ENCODE assay signal across 11 mouse cellular contexts in genomic region chr1:132208154-132208553, GRCm38 (mm10). TPM values are rescaled to one million over a fixed set of nuclear protein-coding genes. Genes with fewer than 3 reads are reported as not detected.
DNase-seq lines count a peak whose midpoint lies in the region; ATAC-seq and TF ChIP-seq lines count a peak whose summit lies in the region.
"Had no signal": no experiment of that assay in that cellular context is flagged by ENCODE, and none has a peak within 500 bp of the region (broad histone marks: within the 10 kb centered on the region; RNA-seq: fewer than 3 reads in every experiment).

No protein-coding gene starts in this region.

- no peaks in the 10 kb centered on the region for H3K36me3 ChIP-seq in heart, postnatal 0 days (replicated peaks; ENCODE audit: control insufficient read depth, insufficient read depth, low read length)
- H3K36me3 ChIP-seq in heart, embryonic 12.5 days, result no peaks in the 10 kb centered on the region
- no peaks in the 10 kb centered on the region for H3K36me3 ChIP-seq in hindbrain, postnatal 0 days (ENCODE audit: insufficient read depth, low read length)
- no peaks in the 10 kb centered on the region for H3K36me3 ChIP-seq in kidney, adult 2 months (ENCODE audit: control insufficient read depth, insufficient read depth, low read length)
- H3K36me3 ChIP-seq: heart, embryonic 13.5 days had no signal

- 8% methylated on average over 4 of the region's 4 CpGs for WGBS in heart, postnatal 0 days
- 7% methylated on average over 4 of the region's 4 CpGs for WGBS in heart, embryonic 12.5 days
- 4% methylated on average over 4 of the region's 4 CpGs for WGBS in hindbrain, postnatal 0 days
- 32% methylated on average over 4 of the region's 4 CpGs for WGBS in kidney, adult 2 months

- H3K9ac ChIP-seq in heart, postnatal 0 days (replicated peaks; ENCODE audit: low read depth, low read length), result no peak overlapping the region
- H3K9ac ChIP-seq in heart, embryonic 12.5 days, result no peak overlapping the region
- H3K9ac ChIP-seq in hindbrain, postnatal 0 days (replicated peaks; ENCODE audit: low read length), result no peak overlapping the region
- H3K9ac ChIP-seq: heart, embryonic 13.5 days; liver, embryonic 14.5 days had no signal

- peaks cover 53% of the 10 kb centered on the region for H3K27me3 ChIP-seq in heart, postnatal 0 days (ENCODE audit: control insufficient read depth, insufficient read depth, low read length)
- H3K27me3 ChIP-seq in heart, embryonic 12.5 days (replicated peaks), result peaks cover 38% of the 10 kb centered on the region
- H3K27me3 ChIP-seq in hindbrain, postnatal 0 days (ENCODE audit: insufficient read depth, low read length), result no peaks in the 10 kb centered on the region
- no peaks in the 10 kb centered on the region for H3K27me3 ChIP-seq in kidney, adult 2 months (replicated peaks; ENCODE audit: control insufficient read depth, insufficient read depth, low read length)

- no peaks in the 10 kb centered on the region for H3K4me1 ChIP-seq in heart, postnatal 0 days (ENCODE audit: control insufficient read depth, insufficient read depth)
- peaks cover 50% of the 10 kb centered on the region for H3K4me1 ChIP-seq in heart, embryonic 12.5 days (replicated peaks)
- H3K4me1 ChIP-seq in hindbrain, postnatal 0 days (ENCODE audit: insufficient read depth, low read length), result peaks cover 19% of the 10 kb centered on the region
- no peaks in the 10 kb centered on the region for H3K4me1 ChIP-seq in kidney, adult 2 months (ENCODE audit: control insufficient read depth, insufficient read depth, low read length)

- no peaks in the 10 kb centered on the region for H3K9me3 ChIP-seq in heart, postnatal 0 days (replicated peaks; ENCODE audit: control insufficient read depth, low read length)
- H3K9me3 ChIP-seq in heart, embryonic 12.5 days (replicated peaks), result no peaks in the 10 kb centered on the region
- H3K9me3 ChIP-seq in hindbrain, postnatal 0 days (ENCODE audit: low read length), result no peaks in the 10 kb centered on the region
- H3K9me3 ChIP-seq: heart, embryonic 13.5 days had no signal

- TF ChIP-seq EP300 in heart, postnatal 0 days (IDR thresholded peaks at IDR 0.05; ENCODE audit: low read depth), result no peak

- no peak for ATAC-seq in heart, postnatal 0 days (ENCODE audit: insufficient read depth, low read depth)
- ATAC-seq in heart, embryonic 12.5 days (ENCODE audit: insufficient number of reproducible peaks, low FRiP score), result no peak
- peak; percentile 41; the same call in 1 of the 2 replicates for ATAC-seq in hindbrain, postnatal 0 days

- H3K4me2 ChIP-seq in heart, postnatal 0 days (ENCODE audit: low read depth, low read length), result no peak overlapping the region
- no peak overlapping the region for H3K4me2 ChIP-seq in heart, embryonic 12.5 days
- no peak overlapping the region for H3K4me2 ChIP-seq in hindbrain, postnatal 0 days (ENCODE audit: low read depth, low read length)
- H3K4me2 ChIP-seq: heart, embryonic 13.5 days had no signal

- peak; percentile 3 for DNase-seq in heart, postnatal 0 days (ENCODE audit: low spot score)
- DNase-seq in cerebellum, postnatal 10 days, result peak; percentile 87 to 88
- DNase-seq in hindbrain, postnatal 0 days (ENCODE audit: low spot score), result peak; percentile 74
- peak; percentile 79 for DNase-seq in right cerebral cortex, adult 18-20 months
- DNase-seq in kidney, adult 2 months, result no peak
- DNase-seq in ovary, postnatal 14 days (ENCODE audit: low spot score), result no peak
- no peak for DNase-seq in B cell, adult 2 months

- no peak for TF ChIP-seq CTCF in heart, postnatal 0 days (IDR thresholded peaks at IDR 0.05; ENCODE audit: low read depth)
- TF ChIP-seq CTCF in hindbrain, postnatal 0 days (IDR thresholded peaks at IDR 0.05; ENCODE audit: low read depth), result no peak
- TF ChIP-seq CTCF in kidney, adult 2 months (conservative IDR thresholded peaks at IDR 0.05; ENCODE audit: insufficient read depth, insufficient read length, low read depth, low read length), result no peak

- no peak overlapping the region for H3K27ac ChIP-seq in heart, postnatal 0 days (ENCODE audit: low read depth)
- H3K27ac ChIP-seq in heart, embryonic 12.5 days (ENCODE audit: poor library complexity, severe bottlenecking), result no peak overlapping the region
- peak overlapping the region; percentile 62 for H3K27ac ChIP-seq in hindbrain, postnatal 0 days
- no peak overlapping the region for H3K27ac ChIP-seq in kidney, adult 2 months (ENCODE audit: insufficient read depth, low read depth, low read length)
- H3K27ac ChIP-seq: heart, embryonic 13.5 days; liver, embryonic 14.5 days had no signal

- H3K4me3 ChIP-seq in heart, postnatal 0 days (ENCODE audit: low read depth, low read length), result no peak overlapping the region
- H3K4me3 ChIP-seq in heart, embryonic 12.5 days, result no peak overlapping the region
- H3K4me3 ChIP-seq in hindbrain, postnatal 0 days (ENCODE audit: low read length), result no peak overlapping the region
- H3K4me3 ChIP-seq in kidney, adult 2 months (ENCODE audit: insufficient read depth, low read depth, low read length), result no peak overlapping the region
- H3K4me3 ChIP-seq: heart, embryonic 13.5 days had no signal

- TF ChIP-seq POLR2A in kidney, adult 2 months (IDR thresholded peaks at IDR 0.05; ENCODE audit: low read depth, low read length), result no peak

RNA-seq across cellular contexts. Expression of gene AC124108.1, which starts 16.9 kb away (rescaled TPM):
- total RNA-seq in heart, postnatal 0 days (2014; rRNA removed; ENCODE audit: low replicate concordance), result 0.39 TPM in 1 of 2 replicates, not detected in the other
- not detected in 2 replicates for polyA plus RNA-seq in heart, postnatal 0 days (2015; fragmentation: Nextera tagmentation; extraction: Ambion mirVana)
- polyA plus RNA-seq in heart, embryonic 12.5 days (2016; fragmentation: Nextera tagmentation; extraction: Ambion mirVana), result not detected in 2 replicates
- total RNA-seq in hindbrain, postnatal 0 days (2014; rRNA removed), result 2.0 and 4.8 TPM in 2 replicates
- 0.50 and 0.70 TPM in 2 replicates for polyA plus RNA-seq in hindbrain, postnatal 0 days (2015; fragmentation: Nextera tagmentation; extraction: Ambion mirVana)
- not detected in 2 replicates for polyA plus RNA-seq in kidney, adult 2 months (2012; rRNA removed)
- total RNA-seq: CH12.LX had no signal
- polyA plus RNA-seq: heart, embryonic 13.5 days; liver, embryonic 14.5 days had no signal

RNA-seq across cellular contexts. Expression of gene Lemd1, which starts 16.9 kb away (rescaled TPM):
- not detected in 2 replicates for total RNA-seq in heart, postnatal 0 days (2014; rRNA removed; ENCODE audit: low replicate concordance)
- polyA plus RNA-seq in heart, postnatal 0 days (2015; fragmentation: Nextera tagmentation; extraction: Ambion mirVana), result not detected in 2 replicates
- polyA plus RNA-seq in heart, embryonic 12.5 days (2016; fragmentation: Nextera tagmentation; extraction: Ambion mirVana), result not detected in 2 replicates
- 10.9 and 16.6 TPM in 2 replicates for total RNA-seq in hindbrain, postnatal 0 days (2014; rRNA removed)
- polyA plus RNA-seq in hindbrain, postnatal 0 days (2015; fragmentation: Nextera tagmentation; extraction: Ambion mirVana), result 7.9 and 9.0 TPM in 2 replicates
- polyA plus RNA-seq in kidney, adult 2 months (2012; rRNA removed), result not detected in 2 replicates
- total RNA-seq: CH12.LX had no signal
- polyA plus RNA-seq: heart, embryonic 13.5 days; liver, embryonic 14.5 days had no signal

RNA-seq across cellular contexts. Expression of gene Gm10188, which starts 21.4 kb away (rescaled TPM):
- not detected in 2 replicates for total RNA-seq in heart, postnatal 0 days (2014; rRNA removed; ENCODE audit: low replicate concordance)
- polyA plus RNA-seq in heart, postnatal 0 days (2015; fragmentation: Nextera tagmentation; extraction: Ambion mirVana), result not detected in 2 replicates
- polyA plus RNA-seq in heart, embryonic 12.5 days (2016; fragmentation: Nextera tagmentation; extraction: Ambion mirVana), result not detected in 2 replicates
- not detected in 2 replicates for total RNA-seq in hindbrain, postnatal 0 days (2014; rRNA removed)
- polyA plus RNA-seq in hindbrain, postnatal 0 days (2015; fragmentation: Nextera tagmentation; extraction: Ambion mirVana), result 0.28 TPM in 1 of 2 replicates, not detected in the other
- not detected in 2 replicates for polyA plus RNA-seq in kidney, adult 2 months (2012; rRNA removed)
- total RNA-seq: CH12.LX had no signal
- polyA plus RNA-seq: heart, embryonic 13.5 days; liver, embryonic 14.5 days had no signal

Comparison
In these comparisons a context has a peak if more than half of its experiments do, and no peak if none do; other contexts are left out.
1. DNase-seq: peak in heart, postnatal 0 days (single experiment), cerebellum, postnatal 10 days (2 of 2), hindbrain, postnatal 0 days (single experiment) and right cerebral cortex, adult 18-20 months (single experiment); none in kidney, adult 2 months (single experiment), ovary, postnatal 14 days (single experiment) and B cell, adult 2 months (0 of 2).